Mouse (Mus musculus) limb, embryonic 14.5 days (tissue): ENCODE data around the gene Phex. TPM values are rescaled to one million over a fixed set of nuclear protein-coding genes. Genes with fewer than 3 reads are reported as not detected.

Experiments used
- ATAC-seq: fragments of 200-750 bp; cut with Nextera tagmentation; 2 replicates; pipeline ENCODE4 v1.8.0; 2017; ENCODE audit warnings: low read depth, moderate number of reproducible peaks, moderate TSS enrichment; ENCODE audit not compliant: low FRiP score
- DNase-seq: peaks from one replicate; pipeline ENCODE4 v3.0.0-alpha.2; 2015; ENCODE audit warnings: low spot score
- H3K27ac ChIP-seq: fragments of 300-500 bp; sonication (generic); replicated peaks from 2 replicates; pipeline ENCODE4 v1.5.1; 2014; ENCODE audit warnings: low read depth, mild to moderate bottlenecking, low read length, moderate library complexity, mixed read lengths
- H3K27me3 ChIP-seq: fragments of 300-500 bp; sonication (generic); 2 replicates; pipeline ENCODE4 v1.6.1; 2014; ENCODE audit warnings: low read length, mixed read lengths; ENCODE audit not compliant: control insufficient read depth, insufficient read depth
- H3K36me3 ChIP-seq: fragments of 300-500 bp; sonication (generic); 2 replicates; pipeline ENCODE4 v1.6.1; 2014; ENCODE audit warnings: mild to moderate bottlenecking, low read length, moderate library complexity, mixed read lengths; ENCODE audit not compliant: control insufficient read depth, insufficient read depth
- H3K4me1 ChIP-seq: fragments of 300-500 bp; sonication (generic); 2 replicates; pipeline ENCODE4 v1.6.1; 2014; ENCODE audit warnings: antibody characterized with exemption, low read length, mixed read lengths; ENCODE audit not compliant: control insufficient read depth, insufficient read depth
- H3K4me2 ChIP-seq: fragments of 300-500 bp; sonication (generic); replicated peaks from 2 replicates; pipeline ENCODE4 v1.6.1; 2014; ENCODE audit warnings: low read depth, mild to moderate bottlenecking, low read length, moderate library complexity; ENCODE audit not compliant: severe bottlenecking
- H3K4me3 ChIP-seq: fragments of 300-500 bp; sonication (generic); replicated peaks from 2 replicates; pipeline ENCODE4 v1.5.1; 2014; ENCODE audit warnings: low read length
- H3K9ac ChIP-seq: fragments of 300-500 bp; sonication (generic); 2 replicates; pipeline ENCODE4 v1.6.1; 2014; ENCODE audit warnings: mild to moderate bottlenecking, low read depth, low read length, moderate library complexity; ENCODE audit not compliant: severe bottlenecking
- H3K9me3 ChIP-seq: fragments of 300-500 bp; sonication (generic); 2 replicates; pipeline ENCODE4 v1.6.1; 2016; ENCODE audit warnings: low read length; ENCODE audit not compliant: control insufficient read depth
- POLR2A ChIP-seq: fragments of 200-500 bp; IDR thresholded peaks from 2 replicates; pipeline ENCODE4 v1.8.0; 2012; ENCODE audit warnings: inconsistent platforms, mild to moderate bottlenecking, moderate library complexity, borderline replicate concordance; ENCODE audit not compliant: insufficient read depth, insufficient read length; ENCODE audit errors: extremely low read depth
- WGBS: fragments of 180-500 bp; shearing (Covaris S2); extraction: QIAGEN DNeasy Blood & Tissue Kit; methylation state at CpG from one replicate; pipeline ENCODE4 v1.1.7; 2014; 5-methylcytosine and 5-hydroxymethylcytosine counted together
- polyA plus RNA-seq, 2 experiments: library from polyadenylated mRNA; depleted of rRNA in 1 of 2; stranded (reverse) in 1 of 2; unstranded in 1 of 2; fragments of >200 nt; fragmentation: Nextera tagmentation in 1 of 2; extraction: Ambion mirVana in 1 of 2; gene quantifications; 2 replicates each; pipeline versions ENCODE4 v1.2.1 to v1.2.3; 2012 to 2014

The Phex gene
- polyA plus RNA-seq, 2 experiments: 7.0 to 7.8 TPM

DNA sequence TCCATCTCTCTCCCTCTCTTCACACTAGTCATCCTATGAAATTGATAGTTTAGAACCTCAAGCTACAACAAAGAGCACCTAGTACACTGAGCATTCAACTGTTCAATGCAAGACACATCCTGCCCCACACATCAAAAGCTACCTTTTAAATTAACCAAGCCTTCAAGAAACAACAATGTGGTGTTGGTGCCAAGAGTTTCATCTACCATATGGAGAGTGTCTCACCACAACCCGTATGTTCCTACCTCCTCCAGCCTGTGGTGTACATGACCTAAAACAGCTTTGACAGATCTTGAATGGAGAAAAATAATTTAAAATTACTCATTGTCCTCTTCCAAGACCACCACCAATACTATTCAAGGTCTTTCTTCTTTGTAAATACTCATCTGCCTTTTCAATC, 106.9 kb downstream of the Phex start:
- no peak overlapping the region for H3K4me2 ChIP-seq
- 72% methylated on average over 1 of the region's 1 CpGs for WGBS
- H3K9me3 ChIP-seq: no peaks in the 10 kb centered on the region
- no peaks in the 10 kb centered on the region for H3K27me3 ChIP-seq
- H3K4me1 ChIP-seq: no peaks in the 10 kb centered on the region
- H3K4me3 ChIP-seq: no peak overlapping the region
- no peaks in the 10 kb centered on the region for H3K36me3 ChIP-seq
- no peak for TF ChIP-seq POLR2A
- no peak for ATAC-seq
- no peak for DNase-seq
- H3K27ac ChIP-seq: no peak overlapping the region
- no peak overlapping the region for H3K9ac ChIP-seq

DNA sequence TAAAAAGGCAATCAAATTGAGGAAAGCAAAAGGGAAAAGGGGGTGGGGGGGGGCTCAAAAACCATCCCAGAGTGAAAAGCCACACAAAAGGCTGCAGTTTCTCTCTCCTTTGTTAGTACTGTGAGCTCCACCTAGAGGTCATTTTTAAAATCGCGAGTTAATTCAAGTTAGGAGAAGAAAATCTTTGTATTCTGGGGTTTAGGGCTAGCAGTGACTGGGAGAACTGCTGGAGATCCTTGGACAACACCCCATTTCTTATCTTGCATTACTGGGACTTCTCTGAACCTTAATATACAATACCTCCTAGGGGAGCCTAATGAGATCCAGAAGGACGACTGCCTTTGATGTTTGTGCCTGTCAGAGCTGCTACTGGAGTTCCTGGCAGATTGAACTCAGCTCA, 107.7 kb downstream of the Phex start:
- H3K9me3 ChIP-seq: no peaks in the 10 kb centered on the region
- TF ChIP-seq POLR2A: no peak
- 6% methylated on average over 3 of the region's 3 CpGs for WGBS
- no peak overlapping the region for H3K9ac ChIP-seq
- no peaks in the 10 kb centered on the region for H3K27me3 ChIP-seq
- H3K4me1 ChIP-seq: no peaks in the 10 kb centered on the region
- DNase-seq (peak; percentile 22), ATAC-seq (no peak)
- H3K4me3 ChIP-seq: no peak overlapping the region
- no peaks in the 10 kb centered on the region for H3K36me3 ChIP-seq
- H3K4me2 ChIP-seq: no peak overlapping the region
- no peak overlapping the region for H3K27ac ChIP-seq

GRCm38 (mm10) chrX:157306796-157307405, 108.2 kb downstream of the Phex start:
- Histone ChIP-seq H3K4me3 (no peak overlapping the region), H3K9ac (no peak overlapping the region), H3K4me2 (no peak overlapping the region), H3K9me3 (no peaks in the 10 kb centered on the region), H3K27me3 (no peaks in the 10 kb centered on the region), H3K4me1 (no peaks in the 10 kb centered on the region), H3K27ac (no peak overlapping the region), H3K36me3 (no peaks in the 10 kb centered on the region)
- no peak for ATAC-seq
- WGBS: 43% methylated on average over 4 of the region's 4 CpGs
- TF ChIP-seq POLR2A: no peak
- no peak for DNase-seq

DNA sequence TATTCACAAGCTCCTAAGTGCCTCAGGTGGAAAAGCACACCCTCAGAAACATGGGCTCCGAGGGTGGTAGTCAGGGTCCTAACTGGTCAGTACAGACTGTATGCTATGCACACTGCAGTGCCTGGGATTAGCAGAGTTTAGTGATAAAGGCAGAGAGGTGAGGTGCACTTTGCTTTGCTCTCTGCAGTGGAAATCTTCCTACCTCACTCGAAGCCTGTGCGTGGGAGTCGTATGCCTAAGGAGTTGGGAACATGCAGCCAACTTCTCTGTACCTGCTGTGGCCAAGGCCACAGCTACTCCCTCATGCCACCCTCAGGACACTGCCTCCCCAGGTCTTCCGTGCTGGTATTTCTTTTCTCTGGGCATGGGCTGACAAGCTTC, 109.3 kb downstream of the Phex start:
- no peaks in the 10 kb centered on the region for H3K27me3 ChIP-seq
- no peaks in the 10 kb centered on the region for H3K9me3 ChIP-seq
- H3K9ac ChIP-seq: no peak overlapping the region
- TF ChIP-seq POLR2A: no peak
- H3K4me2 ChIP-seq: no peak overlapping the region
- H3K4me1 ChIP-seq: no peaks in the 10 kb centered on the region
- H3K27ac ChIP-seq: no peak overlapping the region
- no peak for DNase-seq
- WGBS: 81% methylated on average over 5 of the region's 5 CpGs
- no peaks in the 10 kb centered on the region for H3K36me3 ChIP-seq
- H3K4me3 ChIP-seq: no peak overlapping the region
- ATAC-seq: no peak

DNA sequence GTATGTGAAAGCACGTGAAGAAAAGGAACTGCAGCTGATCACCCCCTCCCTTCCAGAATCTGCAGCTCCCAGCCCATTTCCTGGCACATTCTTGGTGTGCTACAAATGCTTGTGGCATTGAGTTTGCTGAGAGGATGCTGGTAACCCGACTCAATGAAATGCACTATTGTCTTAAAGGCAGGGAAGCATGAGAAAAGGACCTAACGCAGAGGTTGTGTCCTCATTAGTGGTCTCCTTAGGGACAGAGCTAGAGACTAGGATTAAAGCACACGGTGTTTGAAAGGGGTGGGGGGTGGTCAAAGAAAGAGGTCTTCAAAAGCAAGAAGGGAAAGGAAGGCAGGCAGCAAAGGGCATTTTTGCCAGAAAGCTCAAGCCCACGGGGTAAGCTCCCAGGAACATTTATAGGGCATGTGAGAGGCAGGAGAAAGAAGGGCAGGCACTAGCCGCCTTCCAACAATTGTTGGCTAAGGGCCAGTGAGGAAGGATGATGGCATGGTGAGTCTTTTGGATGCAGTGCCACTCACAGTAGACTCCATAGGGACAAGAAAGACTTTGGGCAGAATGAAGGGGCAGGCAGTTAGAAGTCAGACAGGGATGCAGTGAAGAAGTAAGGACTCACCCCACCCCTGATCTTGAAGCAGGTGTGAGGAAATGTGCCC, 109.8 kb downstream of the Phex start:
- WGBS: 29% methylated on average over 6 of the region's 6 CpGs
- no peaks in the 10 kb centered on the region for H3K36me3 ChIP-seq
- ATAC-seq: no peak

More for the DNA sequence above, 109.8 kb downstream of the Phex start:
- Histone ChIP-seq H3K9me3 (no peaks in the 10 kb centered on the region), H3K4me1 (no peaks in the 10 kb centered on the region), H3K4me3 (no peak overlapping the region), H3K4me2 (no peak overlapping the region), H3K27ac (no peak overlapping the region), H3K27me3 (no peaks in the 10 kb centered on the region), H3K9ac (no peak overlapping the region)
- DNase-seq: no peak
- TF ChIP-seq POLR2A: no peak
